Mouse (Mus musculus) embryonic facial prominence, embryonic 11.5 days (tissue): Measurements from ENCODE around the gene Pdzd11. TPM values are rescaled to one million over a fixed set of nuclear protein-coding genes. Genes with fewer than 3 reads are reported as not detected.
A peak's percentile ranks its signal among the peaks of the same experiment; 100 is the strongest.

Experiments used
- ATAC-seq: fragments of 200-750 bp; cut with Nextera tagmentation; replicated peaks from 2 replicates; pipeline ENCODE4 v1.8.0; 2017; ENCODE audit warnings: low read depth; ENCODE audit not compliant: insufficient number of reproducible peaks, low FRiP score, low TSS enrichment
- DNase-seq: peaks from one replicate; pipeline ENCODE4 v3.0.0-alpha.2; 2015; ENCODE audit warnings: low spot score
- H3K27ac ChIP-seq: fragments of 300-500 bp; sonication (generic); replicated peaks from 2 replicates; pipeline ENCODE4 v1.5.1; 2014; ENCODE audit warnings: mild to moderate bottlenecking, low read depth, low read length, control low read depth
- H3K27me3 ChIP-seq: fragments of 300-500 bp; sonication (generic); 2 replicates; pipeline ENCODE4 v1.6.1; 2014; ENCODE audit warnings: mild to moderate bottlenecking, low read length, moderate library complexity, mixed read lengths; ENCODE audit not compliant: control insufficient read depth, insufficient read depth
- H3K36me3 ChIP-seq: fragments of 300-500 bp; sonication (generic); replicated peaks from 2 replicates; pipeline ENCODE4 v1.6.1; 2014; ENCODE audit warnings: low read depth, mild to moderate bottlenecking, low read length, moderate library complexity, mixed read lengths; ENCODE audit not compliant: control insufficient read depth, insufficient read depth
- H3K4me1 ChIP-seq: fragments of 300-500 bp; sonication (generic); 2 replicates; pipeline ENCODE4 v1.6.1; 2014; ENCODE audit warnings: low read length, mixed read lengths; ENCODE audit not compliant: control insufficient read depth, insufficient read depth
- H3K4me2 ChIP-seq: fragments of 300-500 bp; sonication (generic); 2 replicates; pipeline ENCODE4 v1.6.1; 2014; ENCODE audit warnings: low read depth, mild to moderate bottlenecking, control low read depth, low read length, moderate library complexity
- H3K4me3 ChIP-seq: fragments of 300-500 bp; sonication (generic); 2 replicates; pipeline ENCODE4 v1.5.1; 2014; ENCODE audit warnings: low read depth, low read length, control low read depth
- H3K9ac ChIP-seq: fragments of 300-500 bp; sonication (generic); replicated peaks from 2 replicates; pipeline ENCODE4 v1.6.1; 2014; ENCODE audit warnings: mild to moderate bottlenecking, control low read depth, low read length
- H3K9me3 ChIP-seq: fragments of 300-500 bp; sonication (generic); replicated peaks from 2 replicates; pipeline ENCODE4 v1.6.1; 2016; ENCODE audit warnings: mild to moderate bottlenecking, low read length, inconsistent platforms, mixed read lengths; ENCODE audit not compliant: control insufficient read depth
- WGBS: fragments of 180-500 bp; shearing (Covaris S2); extraction: QIAGEN DNeasy Blood & Tissue Kit; methylation state at CpG from one replicate; pipeline ENCODE4 v1.1.7; 2014; 5-methylcytosine and 5-hydroxymethylcytosine counted together
- polyA plus RNA-seq: library from polyadenylated mRNA; unstranded; fragments of >200 nt; fragmentation: Nextera tagmentation; extraction: Ambion mirVana; gene quantifications from 2 replicates; pipeline ENCODE4 v1.2.1, GENCODE M21; 2014

The Pdzd11 gene
- polyA plus RNA-seq = 131 and 132 TPM in 2 replicates

- peak within 1 kb of the TSS; percentile 64 for H3K4me3 ChIP-seq
- WGBS = 18% methylated on average over 62 of the region's 62 CpGs
- H3K4me2 ChIP-seq = peak within 1 kb of the TSS; percentile 48
- peak within 1 kb of the TSS; percentile 72 for H3K27ac ChIP-seq
- no peaks in the 10 kb centered on the region for H3K36me3 ChIP-seq
- ATAC-seq (peak; percentile 98), DNase-seq (peak; percentile 94)
- no peaks in the 10 kb centered on the region for H3K27me3 ChIP-seq
- no peaks in the 10 kb centered on the region for H3K9me3 ChIP-seq
- peak within 1 kb of the TSS; percentile 74 for H3K9ac ChIP-seq
- H3K4me1 ChIP-seq = no peaks in the 10 kb centered on the region
Measured at GRCm38 (mm10) chrX:100625802-100626793, at the start of gene Pdzd11. TSS of gene Pdzd11 (minus strand) at chrX:100626568.

DNA sequence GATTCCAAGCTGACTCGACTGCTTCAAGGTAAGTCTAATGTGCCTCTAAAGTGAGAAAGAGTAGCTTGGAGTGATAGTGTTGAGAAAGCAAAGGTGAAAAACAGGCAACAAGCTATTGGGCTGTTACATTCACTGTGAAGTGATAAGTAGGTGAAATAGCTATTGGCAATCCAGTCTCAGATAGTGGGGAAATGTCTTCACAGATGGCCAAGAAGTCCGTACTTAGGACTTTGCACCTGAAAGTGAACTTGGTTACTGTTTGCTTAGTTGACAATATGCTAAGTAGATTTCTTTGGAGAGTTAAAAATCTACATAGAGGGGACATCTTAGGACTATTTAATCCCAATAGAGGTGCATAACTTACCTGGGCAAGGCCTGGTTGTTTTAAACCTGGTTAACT, 38.5 kb upstream of the Pdzd11 start:
- Histone ChIP-seq H3K9ac (no peak overlapping the region), H3K36me3 (no peaks in the 10 kb centered on the region; the same call in 1 of the 2 replicates), H3K27ac (no peak overlapping the region), H3K27me3 (no peaks in the 10 kb centered on the region), H3K4me1 (no peaks in the 10 kb centered on the region), H3K9me3 (no peaks in the 10 kb centered on the region), H3K4me3 (no peak overlapping the region), H3K4me2 (no peak overlapping the region)
- ATAC-seq = no peak
- 85% methylated on average over 2 of the region's 2 CpGs for WGBS
- no peak for DNase-seq

DNA sequence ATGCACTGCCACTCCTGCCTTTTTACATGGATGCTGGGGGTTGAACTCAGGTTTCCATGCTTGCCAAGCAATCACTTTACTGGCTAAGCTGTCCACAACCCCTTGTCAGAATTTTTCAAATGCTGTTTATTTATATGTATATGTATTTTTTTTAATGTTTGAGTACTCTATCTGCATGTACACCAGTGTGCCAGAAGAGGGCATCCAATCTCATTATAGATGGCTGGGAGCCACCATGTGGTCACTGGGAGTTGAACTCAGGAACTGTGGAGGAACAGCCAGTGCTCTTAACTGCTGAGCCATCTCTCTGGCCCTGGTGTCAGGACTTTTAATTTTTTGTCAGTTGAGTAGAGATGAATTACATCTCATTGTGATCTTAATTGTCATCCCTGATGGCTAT, 26.5 kb upstream of the Pdzd11 start:
- H3K27me3 ChIP-seq = no peaks in the 10 kb centered on the region
- ATAC-seq = no peak

GRCm38 (mm10) chrX:100638477-100638876, 12.1 kb upstream of the Pdzd11 start:
- no peak for DNase-seq
- ATAC-seq = no peak

More for the DNA sequence above, 26.5 kb upstream of the Pdzd11 start:
- H3K9ac ChIP-seq = no peak overlapping the region
- no peak overlapping the region for H3K4me3 ChIP-seq
- no peaks in the 10 kb centered on the region for H3K9me3 ChIP-seq
- no peak overlapping the region for H3K4me2 ChIP-seq
- H3K4me1 ChIP-seq = no peaks in the 10 kb centered on the region
- no peaks in the 10 kb centered on the region; the same call in 1 of the 2 replicates for H3K36me3 ChIP-seq
- H3K27ac ChIP-seq = no peak overlapping the region
- no peak for DNase-seq

GRCm38 (mm10) chrX:100629076-100629475, 2.7 kb upstream of the Pdzd11 start:
- H3K4me3 ChIP-seq = no peak overlapping the region
- H3K36me3 ChIP-seq = no peaks in the 10 kb centered on the region
- no peaks in the 10 kb centered on the region for H3K27me3 ChIP-seq
- no peaks in the 10 kb centered on the region for H3K4me1 ChIP-seq
- no peak overlapping the region for H3K27ac ChIP-seq
- ATAC-seq (no peak), DNase-seq (no peak)
- H3K4me2 ChIP-seq = no peak overlapping the region
- no peak overlapping the region for H3K9ac ChIP-seq
- WGBS = 97% methylated on average over 2 of the region's 2 CpGs
- H3K9me3 ChIP-seq = no peaks in the 10 kb centered on the region

More at GRCm38 (mm10) chrX:100638477-100638876, 12.1 kb upstream of the Pdzd11 start:
- H3K9ac ChIP-seq = no peak overlapping the region
- H3K27ac ChIP-seq = no peak overlapping the region
- no peaks in the 10 kb centered on the region for H3K36me3 ChIP-seq
- H3K4me1 ChIP-seq = no peaks in the 10 kb centered on the region
- no peak overlapping the region for H3K4me2 ChIP-seq
- H3K4me3 ChIP-seq = no peak overlapping the region
- H3K27me3 ChIP-seq = no peaks in the 10 kb centered on the region
- 94% methylated on average over 8 of the region's 8 CpGs for WGBS
- H3K9me3 ChIP-seq = no peaks in the 10 kb centered on the region

- peak within 1 kb of the TSS; percentile 74 for H3K9ac ChIP-seq
- H3K27me3 ChIP-seq = no peaks in the 10 kb centered on the region
- H3K4me2 ChIP-seq = peak within 1 kb of the TSS; percentile 48
- H3K9me3 ChIP-seq = no peaks in the 10 kb centered on the region
- H3K4me3 ChIP-seq = peak within 1 kb of the TSS; percentile 64
- ATAC-seq (no peak), DNase-seq (no peak)
- H3K27ac ChIP-seq = peak within 1 kb of the TSS; percentile 72
- 11% methylated on average over 3 of the region's 3 CpGs for WGBS
- no peaks in the 10 kb centered on the region for H3K4me1 ChIP-seq
- H3K36me3 ChIP-seq = no peaks in the 10 kb centered on the region
Measured at GRCm38 (mm10) chrX:100625546-100625801, 894 bp downstream of the Pdzd11 start, which contains the start of gene Kif4. TSS of gene Kif4 (plus strand) at chrX:100625737.

DNA sequence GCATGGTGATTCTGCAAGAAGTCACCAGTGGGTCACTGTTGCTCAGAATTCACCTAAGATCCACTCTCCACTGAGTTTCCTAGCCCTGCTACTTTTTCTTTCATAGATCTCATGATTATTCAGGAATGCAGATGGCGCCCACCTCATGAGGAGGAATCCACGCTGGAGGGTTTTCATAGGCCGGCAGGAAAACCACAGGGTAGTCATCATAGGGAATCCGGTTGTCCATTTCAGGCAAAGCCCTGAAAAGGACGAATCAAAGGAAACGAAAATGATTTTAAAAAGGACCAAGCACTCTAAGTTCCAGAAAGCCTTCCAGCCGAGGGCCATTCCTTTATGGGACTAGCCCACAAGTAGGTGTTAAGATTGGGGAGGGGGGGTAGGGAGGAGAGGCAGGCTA, 1.2 kb downstream of the Pdzd11 start:
- ATAC-seq = no peak
- no peaks in the 10 kb centered on the region for H3K4me1 ChIP-seq
- peak overlapping the region; percentile 7; the same call in 1 of the 2 replicates for H3K9ac ChIP-seq
- peak overlapping the region; percentile 64 for H3K4me3 ChIP-seq
- WGBS = 51% methylated on average over 7 of the region's 7 CpGs
- peak overlapping the region; percentile 45 for H3K4me2 ChIP-seq
- no peaks in the 10 kb centered on the region for H3K9me3 ChIP-seq
- H3K27me3 ChIP-seq = no peaks in the 10 kb centered on the region
- peak; percentile 1 for DNase-seq
- no peak overlapping the region for H3K27ac ChIP-seq
- H3K36me3 ChIP-seq = no peaks in the 10 kb centered on the region

- 92% methylated on average over 4 of the region's 4 CpGs for WGBS
- no peaks in the 10 kb centered on the region for H3K27me3 ChIP-seq
Measured at GRCm38 (mm10) chrX:100624242-100624641, 2.1 kb downstream of the Pdzd11 start.

More at GRCm38 (mm10) chrX:100624242-100624641, 2.1 kb downstream of the Pdzd11 start:
- DNase-seq (no peak), ATAC-seq (no peak)
- no peaks in the 10 kb centered on the region for H3K4me1 ChIP-seq
- H3K36me3 ChIP-seq = no peaks in the 10 kb centered on the region
- no peak overlapping the region for H3K27ac ChIP-seq
- no peak overlapping the region for H3K4me2 ChIP-seq
- no peak overlapping the region for H3K4me3 ChIP-seq
- no peak overlapping the region for H3K9ac ChIP-seq
- no peaks in the 10 kb centered on the region for H3K9me3 ChIP-seq
